Mouse (Mus musculus) spleen, postnatal 36 days (tissue): ENCODE data around the gene Sipa1l3.

ENCODE experiments used
- DNase-seq, 2 experiments: peaks; one replicate each; pipeline ENCODE4 v3.0.0; 2022; ENCODE audit warnings: low spot score in 2 of 2, mixed read lengths in 1 of 2

The Sipa1l3 gene

GRCm38 (mm10) chr7:29416906-29417305 lies 101.5 kb downstream of the Sipa1l3 start:
- no peak for DNase-seq

- no peak for DNase-seq
Observed at GRCm38 (mm10) chr7:29411838-29412580, 106.4 kb downstream of the Sipa1l3 start.

- no peak for DNase-seq
Observed at GRCm38 (mm10) chr7:29411216-29411816, 107.1 kb downstream of the Sipa1l3 start.

GRCm38 (mm10) chr7:29410402-29410801 lies 108.0 kb downstream of the Sipa1l3 start:
- no peak for DNase-seq

- DNase-seq = no peak
Observed at GRCm38 (mm10) chr7:29406855-29407254, 111.6 kb downstream of the Sipa1l3 start.

- no peak for DNase-seq
Observed at GRCm38 (mm10) chr7:29404126-29404525, 114.3 kb downstream of the Sipa1l3 start.

- DNase-seq = no peak
Observed at GRCm38 (mm10) chr7:29402015-29402414, 116.4 kb downstream of the Sipa1l3 start.

- no peak for DNase-seq
Observed at GRCm38 (mm10) chr7:29400451-29400850, 118.0 kb downstream of the Sipa1l3 start.

GRCm38 (mm10) chr7:29399056-29399455 lies 119.4 kb downstream of the Sipa1l3 start:
- no peak for DNase-seq

GRCm38 (mm10) chr7:29397486-29397885 lies 121.0 kb downstream of the Sipa1l3 start:
- DNase-seq = no peak

- DNase-seq = no peak
Observed at GRCm38 (mm10) chr7:29396943-29397340, 121.5 kb downstream of the Sipa1l3 start.

GRCm38 (mm10) chr7:29396216-29396942 lies 122.1 kb downstream of the Sipa1l3 start:
- DNase-seq = no peak

- no peak for DNase-seq
Observed at GRCm38 (mm10) chr7:29395179-29395578, 123.3 kb downstream of the Sipa1l3 start.

GRCm38 (mm10) chr7:29393292-29393691 lies 125.1 kb downstream of the Sipa1l3 start:
- no peak for DNase-seq

GRCm38 (mm10) chr7:29392805-29393204 lies 125.6 kb downstream of the Sipa1l3 start:
- DNase-seq = no peak

- no peak for DNase-seq
Observed at GRCm38 (mm10) chr7:29391761-29392512, 126.5 kb downstream of the Sipa1l3 start.

- no peak for DNase-seq
Observed at GRCm38 (mm10) chr7:29391112-29391760, 127.2 kb downstream of the Sipa1l3 start.

GRCm38 (mm10) chr7:29390234-29390633 lies 128.2 kb downstream of the Sipa1l3 start:
- no peak for DNase-seq

- no peak for DNase-seq
Observed at GRCm38 (mm10) chr7:29387524-29388068, 130.8 kb downstream of the Sipa1l3 start.

- DNase-seq = no peak
Observed at GRCm38 (mm10) chr7:29386349-29386748, 132.1 kb downstream of the Sipa1l3 start.

GRCm38 (mm10) chr7:29385791-29386190 lies 132.7 kb downstream of the Sipa1l3 start:
- no peak for DNase-seq
